Mouse (Mus musculus) olfactory bulb, adult 2 months (tissue): Measurements from ENCODE around the gene Ppm1h. TPM values are rescaled to one million over a fixed set of nuclear protein-coding genes. Genes with fewer than 3 reads are reported as not detected.
A peak's percentile ranks its signal among the peaks of the same experiment; 100 is the strongest.

ENCODE experiments used
- H3K27ac ChIP-seq: fragments of 200-500 bp; 2 replicates; pipeline ENCODE4 v1.5.1; 2012; ENCODE audit warnings: low read depth, low read length; ENCODE audit not compliant: insufficient read depth
- H3K4me1 ChIP-seq: fragments of 200-500 bp; 2 replicates; pipeline ENCODE4 v1.6.1; 2012; ENCODE audit warnings: low read length; ENCODE audit not compliant: control insufficient read depth, insufficient read depth
- H3K4me3 ChIP-seq: fragments of 200-500 bp; 2 replicates; pipeline ENCODE4 v1.5.1; 2012; ENCODE audit warnings: mild to moderate bottlenecking, low read depth, low read length, moderate library complexity; ENCODE audit not compliant: insufficient read depth
- CTCF ChIP-seq: fragments of 200-500 bp; IDR thresholded peaks from 2 replicates; pipeline ENCODE4 v1.5.1; 2012; ENCODE audit warnings: low read depth, mild to moderate bottlenecking, low read length, moderate library complexity; ENCODE audit not compliant: insufficient read depth
- POLR2A ChIP-seq: fragments of 200-500 bp; IDR thresholded peaks from 2 replicates; pipeline ENCODE4 v1.6.1; 2012; ENCODE audit warnings: mild to moderate bottlenecking, low read depth, low read length, moderate library complexity; ENCODE audit not compliant: insufficient read depth
- WGBS: fragments of 180-500 bp; shearing (Covaris S2); methylation state at CpG from one replicate; pipeline ENCODE4 v1.1.7; 2018; 5-methylcytosine and 5-hydroxymethylcytosine counted together
- polyA plus RNA-seq: library from polyadenylated mRNA; stranded (reverse); fragments of >200 nt; gene quantifications from 2 replicates; pipeline ENCODE4 v1.2.4, GENCODE M21; 2012; ENCODE audit warnings: low replicate concordance; ENCODE audit not compliant: missing spikeins, insufficient read depth, insufficient read length

The Ppm1h gene
- polyA plus RNA-seq, 1 experiment: not detected

- TF ChIP-seq POLR2A (no peak), CTCF (no peak)
- peaks cover 5% of the 10 kb centered on the region for H3K4me1 ChIP-seq
- no peak overlapping the region for H3K27ac ChIP-seq
- WGBS: 81% methylated on average over 6 of the region's 6 CpGs
- H3K4me3 ChIP-seq: no peak overlapping the region
Observed at GRCm38 (mm10) chr10:122821549-122821948, 143.0 kb downstream of the Ppm1h start.

GRCm38 (mm10) chr10:122823642-122824041 lies 145.1 kb downstream of the Ppm1h start:
- H3K27ac ChIP-seq: no peak overlapping the region
- 71% methylated on average over 13 of the region's 13 CpGs for WGBS
- peaks cover 13% of the 10 kb centered on the region for H3K4me1 ChIP-seq
- no peak overlapping the region for H3K4me3 ChIP-seq
- TF ChIP-seq POLR2A (no peak), CTCF (no peak)

GRCm38 (mm10) chr10:122826696-122827331 lies 148.3 kb downstream of the Ppm1h start:
- WGBS: 82% methylated on average over 16 of the region's 16 CpGs
- Histone ChIP-seq H3K4me3 (no peak overlapping the region), H3K4me1 (peaks cover 19% of the 10 kb centered on the region), H3K27ac (no peak overlapping the region)
- TF ChIP-seq CTCF (no peak), POLR2A (no peak)

- Histone ChIP-seq H3K4me1 (peaks cover 19% of the 10 kb centered on the region), H3K27ac (no peak overlapping the region), H3K4me3 (no peak overlapping the region)
- WGBS: 61% methylated on average over 12 of the region's 12 CpGs
- no peak for TF ChIP-seq CTCF
- TF ChIP-seq POLR2A: no peak
Observed at GRCm38 (mm10) chr10:122827719-122828414, 149.3 kb downstream of the Ppm1h start.

- Histone ChIP-seq H3K4me3 (no peak overlapping the region), H3K4me1 (peaks cover 15% of the 10 kb centered on the region), H3K27ac (peak overlapping the region; percentile 75)
- WGBS: 14% methylated on average over 3 of the region's 3 CpGs
- TF ChIP-seq POLR2A: no peak
- no peak for TF ChIP-seq CTCF
Observed at GRCm38 (mm10) chr10:122829801-122830217, 151.2 kb downstream of the Ppm1h start.

- Histone ChIP-seq H3K27ac (no peak overlapping the region), H3K4me1 (peaks cover 15% of the 10 kb centered on the region), H3K4me3 (no peak overlapping the region)
- TF ChIP-seq CTCF (no peak), POLR2A (no peak)
- WGBS: 90% methylated on average over 10 of the region's 10 CpGs
Observed at GRCm38 (mm10) chr10:122830638-122831037, 152.1 kb downstream of the Ppm1h start.

- TF ChIP-seq CTCF (no peak), POLR2A (no peak)
- peaks cover 10% of the 10 kb centered on the region for H3K4me1 ChIP-seq
- no peak overlapping the region for H3K27ac ChIP-seq
- WGBS: 86% methylated on average over 8 of the region's 8 CpGs
- no peak overlapping the region for H3K4me3 ChIP-seq
Observed at GRCm38 (mm10) chr10:122842014-122842413, 163.5 kb downstream of the Ppm1h start.

GRCm38 (mm10) chr10:122842961-122843360 lies 164.4 kb downstream of the Ppm1h start:
- WGBS: 84% methylated on average over 8 of the region's 8 CpGs
- TF ChIP-seq CTCF (no peak), POLR2A (no peak)
- Histone ChIP-seq H3K27ac (no peak overlapping the region), H3K4me1 (peaks cover 10% of the 10 kb centered on the region), H3K4me3 (no peak overlapping the region)

GRCm38 (mm10) chr10:122845471-122845870 lies 166.9 kb downstream of the Ppm1h start:
- peak overlapping the region; percentile 46 for H3K27ac ChIP-seq
- TF ChIP-seq POLR2A: no peak
- no peak for TF ChIP-seq CTCF
- 24% methylated on average over 7 of the region's 7 CpGs for WGBS
- H3K4me1 ChIP-seq: peaks cover 10% of the 10 kb centered on the region
- H3K4me3 ChIP-seq: no peak overlapping the region
